Mouse (Mus musculus) stomach, embryonic 14.5 days (tissue): Measurements from ENCODE around the gene Skint3. TPM values are rescaled to one million over a fixed set of nuclear protein-coding genes. Genes with fewer than 3 reads are reported as not detected.

Experiments
- ATAC-seq: fragments of 200-750 bp; cut with Nextera tagmentation; 2 replicates; pipeline ENCODE4 v1.8.0; 2017; ENCODE audit warnings: low read depth, moderate TSS enrichment; ENCODE audit not compliant: insufficient number of reproducible peaks, insufficient read depth, low FRiP score
- H3K27ac ChIP-seq: fragments of 300-500 bp; sonication (generic); 2 replicates; pipeline ENCODE4 v1.5.1; 2014; ENCODE audit warnings: mild to moderate bottlenecking, low read length, moderate library complexity, mixed read lengths
- H3K27me3 ChIP-seq: fragments of 300-500 bp; sonication (generic); 2 replicates; pipeline ENCODE4 v1.6.1; 2014; ENCODE audit warnings: low read length, control low read depth, mixed read lengths; ENCODE audit not compliant: control insufficient read depth, insufficient read depth
- H3K36me3 ChIP-seq: fragments of 300-500 bp; sonication (generic); 2 replicates; pipeline ENCODE4 v1.6.1; 2014; ENCODE audit warnings: mild to moderate bottlenecking, control low read depth, low read length, moderate library complexity, mixed read lengths; ENCODE audit not compliant: control insufficient read depth, insufficient read depth
- H3K4me1 ChIP-seq: fragments of 300-500 bp; sonication (generic); 2 replicates; pipeline ENCODE4 v1.6.1; 2014; ENCODE audit warnings: low read length, control low read depth, mixed read lengths; ENCODE audit not compliant: control insufficient read depth, insufficient read depth
- H3K4me2 ChIP-seq: fragments of 300-500 bp; sonication (generic); replicated peaks from 2 replicates; pipeline ENCODE4 v1.6.1; 2014; ENCODE audit warnings: low read depth, low read length, control low read depth
- H3K4me3 ChIP-seq: fragments of 300-500 bp; sonication (generic); 2 replicates; pipeline ENCODE4 v1.5.1; 2014; ENCODE audit warnings: low read depth, low read length, control low read depth
- H3K9ac ChIP-seq: fragments of 300-500 bp; sonication (generic); replicated peaks from 2 replicates; pipeline ENCODE4 v1.6.1; 2014; ENCODE audit warnings: low read depth, mild to moderate bottlenecking, control low read depth, low read length, moderate library complexity, mixed read lengths
- H3K9me3 ChIP-seq: fragments of 300-500 bp; sonication (generic); 2 replicates; pipeline ENCODE4 v1.6.1; 2016; ENCODE audit warnings: low read depth, low read length, control low read depth; ENCODE audit not compliant: control insufficient read depth
- WGBS: fragments of 180-500 bp; shearing (Covaris S2); extraction: QIAGEN DNeasy Blood & Tissue Kit; methylation state at CpG from one replicate; pipeline ENCODE4 v1.1.7; 2014; 5-methylcytosine and 5-hydroxymethylcytosine counted together
- polyA plus RNA-seq: library from polyadenylated mRNA; unstranded; fragments of >200 nt; fragmentation: Nextera tagmentation; extraction: Ambion mirVana; gene quantifications from 2 replicates; pipeline ENCODE4 v1.2.1, GENCODE M21; 2014

Gene Skint3
- polyA plus RNA-seq = not detected in 2 replicates

- no peaks in the 10 kb centered on the region for H3K9me3 ChIP-seq
- H3K4me2 ChIP-seq = no peak within 1 kb of the TSS
- H3K9ac ChIP-seq = no peak within 1 kb of the TSS
- 83% methylated on average over 1 of the region's 1 CpGs for WGBS
- no peaks in the 10 kb centered on the region for H3K27me3 ChIP-seq
- no peaks in the 10 kb centered on the region for H3K36me3 ChIP-seq
- no peak for ATAC-seq
- H3K4me3 ChIP-seq = no peak within 1 kb of the TSS
- no peaks in the 10 kb centered on the region for H3K4me1 ChIP-seq
- H3K27ac ChIP-seq = no peak within 1 kb of the TSS
Observed at GRCm38 (mm10) chr4:112231945-112232344, at the start of gene Skint3. TSS of gene Skint3 (plus strand) at chr4:112232245.

DNA sequence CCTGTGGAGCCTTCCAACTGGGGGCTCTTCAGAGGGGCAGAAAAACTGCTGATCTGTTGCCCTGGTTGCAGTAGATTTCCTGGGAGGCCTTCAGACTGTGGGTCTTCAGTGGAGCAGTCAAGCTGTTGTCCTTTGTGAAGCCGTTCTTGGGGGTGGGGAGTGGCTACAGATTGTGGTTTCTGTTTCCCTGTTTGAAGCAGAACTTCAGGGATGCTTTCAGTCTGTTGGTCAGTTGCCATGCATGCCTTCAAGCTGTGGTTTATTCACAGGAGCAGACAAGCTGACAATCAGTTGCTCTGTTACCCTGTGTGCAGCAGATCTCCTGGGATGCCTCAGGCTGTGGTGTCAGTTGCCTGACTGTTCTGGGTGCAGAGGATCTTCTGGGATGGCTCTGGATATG lies 11.4 kb downstream of the Skint3 start:
- Histone ChIP-seq H3K27ac (no peak overlapping the region), H3K36me3 (no peaks in the 10 kb centered on the region), H3K9me3 (peaks cover 7% of the 10 kb centered on the region; the same call in 1 of the 2 replicates), H3K4me3 (no peak overlapping the region), H3K4me2 (no peak overlapping the region), H3K4me1 (no peaks in the 10 kb centered on the region), H3K9ac (no peak overlapping the region), H3K27me3 (no peaks in the 10 kb centered on the region)
- 79% methylated on average over 1 of the region's 1 CpGs for WGBS
- no peak for ATAC-seq

DNA sequence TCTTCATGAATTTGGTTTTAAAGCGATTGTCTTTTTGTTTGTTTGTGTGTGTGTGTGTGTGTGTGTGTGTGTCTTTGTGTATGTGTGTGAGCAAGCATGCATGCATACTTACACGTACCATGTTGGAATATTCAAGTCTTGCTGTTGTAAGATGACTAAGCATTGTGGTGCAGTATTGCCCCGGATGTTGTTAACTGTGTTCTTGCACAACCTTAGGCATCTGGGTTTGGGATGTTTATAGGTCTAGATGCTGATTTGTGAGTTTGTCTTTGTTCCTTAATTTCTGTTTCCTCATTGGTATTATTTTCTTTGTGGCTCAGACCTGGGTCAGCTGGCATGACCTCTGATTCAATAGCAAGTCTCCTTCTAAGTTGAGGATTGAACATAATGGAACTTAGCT lies 11.9 kb downstream of the Skint3 start:
- H3K27me3 ChIP-seq = no peaks in the 10 kb centered on the region
- H3K27ac ChIP-seq = no peak overlapping the region
- H3K4me1 ChIP-seq = no peaks in the 10 kb centered on the region
- no peaks in the 10 kb centered on the region for H3K36me3 ChIP-seq
- no peak overlapping the region for H3K9ac ChIP-seq
- H3K9me3 ChIP-seq = peaks cover 7% of the 10 kb centered on the region; the same call in 1 of the 2 replicates
- H3K4me3 ChIP-seq = no peak overlapping the region
- ATAC-seq = no peak
- 88% methylated on average over 3 of the region's 3 CpGs for WGBS
- H3K4me2 ChIP-seq = no peak overlapping the region

- H3K36me3 ChIP-seq = no peaks in the 10 kb centered on the region
- no peak overlapping the region for H3K9ac ChIP-seq
- H3K4me3 ChIP-seq = no peak overlapping the region
- 79% methylated on average over 5 of the region's 5 CpGs for WGBS
- H3K27ac ChIP-seq = no peak overlapping the region
- no peak overlapping the region for H3K4me2 ChIP-seq
- H3K4me1 ChIP-seq = no peaks in the 10 kb centered on the region
- no peaks in the 10 kb centered on the region for H3K9me3 ChIP-seq
- H3K27me3 ChIP-seq = no peaks in the 10 kb centered on the region
- ATAC-seq = no peak
Observed at GRCm38 (mm10) chr4:112256022-112256421, 24.0 kb downstream of the Skint3 start.

GRCm38 (mm10) chr4:112287178-112287974 lies 55.3 kb downstream of the Skint3 start:
- no peaks in the 10 kb centered on the region for H3K36me3 ChIP-seq
- H3K9ac ChIP-seq = no peak overlapping the region
- H3K4me2 ChIP-seq = no peak overlapping the region
- no peaks in the 10 kb centered on the region for H3K9me3 ChIP-seq
- H3K27ac ChIP-seq = no peak overlapping the region
- no peak overlapping the region for H3K4me3 ChIP-seq
- no peak; the same call in 1 of the 2 replicates for ATAC-seq
- no peaks in the 10 kb centered on the region for H3K27me3 ChIP-seq
- 81% methylated on average over 12 of the region's 12 CpGs for WGBS
- H3K4me1 ChIP-seq = no peaks in the 10 kb centered on the region

GRCm38 (mm10) chr4:112288396-112288795 lies 56.4 kb downstream of the Skint3 start:
- no peak overlapping the region for H3K9ac ChIP-seq
- no peak for ATAC-seq
- no peak overlapping the region for H3K27ac ChIP-seq
- H3K4me2 ChIP-seq = no peak overlapping the region
- no peaks in the 10 kb centered on the region for H3K36me3 ChIP-seq
- H3K4me1 ChIP-seq = no peaks in the 10 kb centered on the region
- H3K4me3 ChIP-seq = no peak overlapping the region
- H3K9me3 ChIP-seq = no peaks in the 10 kb centered on the region
- 80% methylated on average over 4 of the region's 4 CpGs for WGBS
- no peaks in the 10 kb centered on the region for H3K27me3 ChIP-seq

DNA sequence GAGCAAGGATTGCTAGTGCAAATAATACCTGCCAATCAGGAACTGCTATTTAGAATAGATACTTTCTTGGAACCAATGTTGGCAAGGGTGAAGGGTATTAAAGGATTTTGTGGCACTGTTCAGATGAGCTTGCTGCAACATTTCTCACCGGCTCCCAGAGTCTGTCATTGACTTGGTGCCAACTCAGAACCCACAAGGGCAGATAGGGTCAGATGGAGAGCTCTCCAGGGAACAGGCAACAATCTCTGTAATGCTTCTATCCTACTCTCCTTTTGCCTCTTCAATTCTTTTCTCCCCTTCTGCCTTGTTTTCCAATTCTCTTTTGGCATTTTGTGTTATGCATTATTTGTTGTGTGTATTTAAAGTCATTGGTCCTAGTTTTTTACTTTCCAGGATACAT lies 70.3 kb downstream of the Skint3 start:
- H3K27me3 ChIP-seq = no peaks in the 10 kb centered on the region
- no peak overlapping the region for H3K27ac ChIP-seq
- H3K9me3 ChIP-seq = no peaks in the 10 kb centered on the region
- H3K4me3 ChIP-seq = no peak overlapping the region
- H3K9ac ChIP-seq = no peak overlapping the region
- H3K36me3 ChIP-seq = no peaks in the 10 kb centered on the region
- no peak overlapping the region for H3K4me2 ChIP-seq
- WGBS = 67% methylated on average over 1 of the region's 1 CpGs
- ATAC-seq = no peak
- H3K4me1 ChIP-seq = no peaks in the 10 kb centered on the region

DNA sequence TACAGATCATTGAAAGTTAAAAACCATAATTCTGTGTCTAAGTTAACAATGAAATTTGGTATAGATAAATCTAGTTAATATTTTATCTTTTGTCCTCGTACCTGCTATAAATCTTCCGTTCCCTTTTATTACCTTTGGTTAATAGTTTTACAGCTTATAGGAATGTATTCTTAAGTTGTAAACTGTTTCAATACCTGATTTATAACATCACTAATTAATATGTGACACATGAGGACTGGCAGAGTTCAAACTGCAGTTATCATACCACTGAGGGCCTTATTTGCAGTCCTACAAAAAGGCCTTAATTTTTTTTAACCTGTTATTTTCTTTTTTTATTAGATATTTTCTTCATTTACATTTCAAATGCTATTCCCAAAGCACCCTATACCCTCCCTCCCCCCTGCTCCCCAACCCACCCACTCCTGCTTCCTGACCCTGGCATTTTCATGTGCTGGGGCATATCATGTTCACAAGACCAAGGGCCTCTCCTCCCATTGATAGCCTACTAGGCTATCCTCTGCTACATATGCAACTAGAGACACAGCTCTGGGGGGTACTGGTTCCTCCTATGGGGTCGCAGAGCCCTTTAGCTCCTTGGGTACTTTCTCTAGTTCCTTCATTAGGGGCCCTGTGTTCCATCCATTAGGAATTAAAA lies 70.9 kb downstream of the Skint3 start:
- no peak overlapping the region for H3K4me3 ChIP-seq
- no peaks in the 10 kb centered on the region for H3K27me3 ChIP-seq
- no peak overlapping the region for H3K27ac ChIP-seq
- no peak for ATAC-seq
- no peak overlapping the region for H3K9ac ChIP-seq
- no peak overlapping the region for H3K4me2 ChIP-seq
- no peaks in the 10 kb centered on the region for H3K4me1 ChIP-seq
- no peaks in the 10 kb centered on the region for H3K36me3 ChIP-seq
- 83% methylated on average over 3 of the region's 3 CpGs for WGBS
- no peaks in the 10 kb centered on the region for H3K9me3 ChIP-seq
